ENCODE assay signal across 8 mouse cellular contexts in the genomic region with DNA sequence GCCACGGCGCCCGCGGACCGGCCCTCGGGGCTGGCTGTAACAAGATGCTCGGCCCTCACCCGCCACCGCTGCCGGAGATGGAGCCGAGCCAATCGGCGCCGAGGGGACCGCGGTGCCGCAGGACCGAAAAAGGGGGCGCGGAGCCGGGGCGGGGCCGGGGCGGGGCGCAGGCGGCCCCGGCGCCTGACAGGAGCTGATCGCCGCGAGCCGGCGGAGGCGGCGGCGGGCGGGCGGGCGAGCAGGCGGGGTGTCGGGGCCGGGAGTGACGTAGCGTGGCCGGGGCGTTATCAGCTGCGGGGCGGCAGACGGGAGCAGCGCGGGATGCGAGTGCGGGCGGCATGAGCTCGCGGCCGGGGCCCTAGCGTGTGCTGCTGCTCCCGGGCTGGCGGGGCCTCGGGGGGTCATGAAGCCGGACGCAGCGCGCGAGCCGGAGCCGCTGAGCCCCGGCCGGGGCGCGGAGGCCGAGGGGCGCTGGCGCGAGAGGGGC. TPM values are rescaled to one million over a fixed set of nuclear protein-coding genes. Genes with fewer than 3 reads are reported as not detected.
A peak's percentile ranks its signal among the peaks of the same experiment; 100 is the strongest.
DNase-seq lines count a peak whose midpoint lies in the region; ATAC-seq and TF ChIP-seq lines count a peak whose summit lies in the region.

A gene (plus strand): TSS at position 304 of the 487 bp plus-strand sequence.

- no peaks in the 10 kb centered on the region for H3K9me3 ChIP-seq in forebrain, embryonic 12.5 days
- H3K9me3 ChIP-seq in heart, embryonic 16.5 days (replicated peaks; ENCODE audit: control insufficient read depth, low read length), result no peaks in the 10 kb centered on the region
- no peaks in the 10 kb centered on the region for H3K9me3 ChIP-seq in liver, postnatal 0 days (ENCODE audit: low read length)
- H3K9me3 ChIP-seq in neural tube, embryonic 15.5 days (replicated peaks), result no peaks in the 10 kb centered on the region

- peak within 1 kb of the TSS; percentile 88 for H3K27ac ChIP-seq in forebrain, embryonic 12.5 days
- H3K27ac ChIP-seq in heart, embryonic 16.5 days (ENCODE audit: low read length), result peak within 1 kb of the TSS; percentile 85
- H3K27ac ChIP-seq in liver, postnatal 0 days (ENCODE audit: low read depth), result no peak within 1 kb of the TSS
- H3K27ac ChIP-seq in neural tube, embryonic 15.5 days (replicated peaks), result peak within 1 kb of the TSS; percentile 85

- DNase-seq in CD8-positive naive resting alpha-beta T cell, adult 2 months (ENCODE audit: low read depth in 2 of 2, low spot score in 2 of 2), result peak; percentile 2 to 3
- DNase-seq in c-Kit-positive CD71-negative TER-119-negative erythroid progenitor cells, embryonic 14.5 days (ENCODE audit: low read depth), result peak; percentile 30
- peak; percentile 62 to 79 for DNase-seq in kidney, postnatal 25 days
- peak; percentile 69 for DNase-seq in liver, postnatal 0 days
- peak; percentile 59 for DNase-seq in thymus, postnatal 25 days

- H3K9ac ChIP-seq in forebrain, embryonic 12.5 days, result peak within 1 kb of the TSS; percentile 85
- H3K9ac ChIP-seq in heart, embryonic 16.5 days (ENCODE audit: low read length), result peak within 1 kb of the TSS; percentile 86
- 0 out of 2 replicates have a peak within 1 kb of the TSS, but pooled peaks have one; percentile 1 for H3K9ac ChIP-seq in liver, postnatal 0 days (replicated peaks)
- peak within 1 kb of the TSS; percentile 77 for H3K9ac ChIP-seq in neural tube, embryonic 15.5 days (replicated peaks)

- H3K4me2 ChIP-seq in forebrain, embryonic 12.5 days, result peak within 1 kb of the TSS; percentile 84
- H3K4me2 ChIP-seq in heart, embryonic 16.5 days (ENCODE audit: low read depth, low read length), result peak within 1 kb of the TSS; percentile 82
- H3K4me2 ChIP-seq in liver, postnatal 0 days (ENCODE audit: low read depth, low read length), result peak within 1 kb of the TSS; percentile 89
- H3K4me2 ChIP-seq in neural tube, embryonic 15.5 days, result peak within 1 kb of the TSS; percentile 77

- H3K36me3 ChIP-seq in forebrain, embryonic 12.5 days (replicated peaks), result no peaks in the 10 kb centered on the region
- H3K36me3 ChIP-seq in heart, embryonic 16.5 days (ENCODE audit: control insufficient read depth, insufficient read depth), result peaks cover 8% of the 10 kb centered on the region
- H3K36me3 ChIP-seq in liver, postnatal 0 days (replicated peaks; ENCODE audit: insufficient read depth, low read length), result no peaks in the 10 kb centered on the region
- peaks cover 8% of the 10 kb centered on the region for H3K36me3 ChIP-seq in neural tube, embryonic 15.5 days

- peaks cover 22% of the 10 kb centered on the region for H3K27me3 ChIP-seq in forebrain, embryonic 12.5 days
- H3K27me3 ChIP-seq in heart, embryonic 16.5 days (ENCODE audit: control insufficient read depth, insufficient read depth, low read length), result no peaks in the 10 kb centered on the region; the same call in 1 of the 2 replicates
- peaks cover 44% of the 10 kb centered on the region for H3K27me3 ChIP-seq in liver, postnatal 0 days (ENCODE audit: insufficient read depth, low read length)
- no peaks in the 10 kb centered on the region for H3K27me3 ChIP-seq in neural tube, embryonic 15.5 days (replicated peaks)

- under 1% methylated on average over 51 of the region's 76 CpGs for WGBS in forebrain, embryonic 12.5 days
- WGBS in heart, embryonic 16.5 days, result under 1% methylated on average over 68 of the region's 76 CpGs
- under 1% methylated on average over 54 of the region's 76 CpGs for WGBS in liver, postnatal 0 days (ENCODE audit: insufficient replicate concordance)
- 0% methylated on average over 21 of the region's 76 CpGs for WGBS in neural tube, embryonic 15.5 days

- peak within 1 kb of the TSS; percentile 83 for H3K4me3 ChIP-seq in forebrain, embryonic 12.5 days (replicated peaks)
- peak within 1 kb of the TSS; percentile 82 for H3K4me3 ChIP-seq in heart, embryonic 16.5 days (ENCODE audit: low read length)
- H3K4me3 ChIP-seq in liver, postnatal 0 days (ENCODE audit: low read depth, low read length), result peak within 1 kb of the TSS; percentile 60
- H3K4me3 ChIP-seq in neural tube, embryonic 15.5 days (replicated peaks), result peak within 1 kb of the TSS; percentile 64

- no peak for TF ChIP-seq EP300 in liver, postnatal 0 days (IDR thresholded peaks at IDR 0.05; ENCODE audit: low read depth)

- H3K4me1 ChIP-seq in forebrain, embryonic 12.5 days, result peaks cover 13% of the 10 kb centered on the region
- H3K4me1 ChIP-seq in heart, embryonic 16.5 days (ENCODE audit: control insufficient read depth, insufficient read depth, low read length), result no peaks in the 10 kb centered on the region; the same call in 1 of the 2 replicates
- peaks cover 3% of the 10 kb centered on the region; the same call in 1 of the 2 replicates for H3K4me1 ChIP-seq in liver, postnatal 0 days (ENCODE audit: insufficient read depth)
- peaks cover 14% of the 10 kb centered on the region for H3K4me1 ChIP-seq in neural tube, embryonic 15.5 days

- ATAC-seq in forebrain, embryonic 12.5 days (ENCODE audit: low FRiP score), result peak; percentile 92
- ATAC-seq in heart, embryonic 16.5 days (replicated peaks; ENCODE audit: extremely low read depth, insufficient read depth, low FRiP score), result peak; percentile 84
- ATAC-seq in liver, postnatal 0 days, result peak; percentile 86
- peak; percentile 90 for ATAC-seq in neural tube, embryonic 15.5 days (ENCODE audit: low FRiP score)

- TF ChIP-seq CTCF in liver, postnatal 0 days (IDR thresholded peaks at IDR 0.05; ENCODE audit: low read depth), result no peak

RNA-seq across cellular contexts. Expression of the gene that starts here (rescaled TPM):
- 24.7 and 25.5 TPM in 2 replicates for polyA plus RNA-seq in forebrain, embryonic 12.5 days (2016; fragmentation: Nextera tagmentation; extraction: Ambion mirVana)
- 6.3 and 6.5 TPM in 2 replicates for polyA plus RNA-seq in heart, embryonic 16.5 days (2015; fragmentation: Nextera tagmentation; extraction: Ambion mirVana)
- 0.36 and 0.51 TPM in 2 replicates for polyA plus RNA-seq in liver, postnatal 0 days (2015; fragmentation: Nextera tagmentation; extraction: Ambion mirVana)
- polyA plus RNA-seq in neural tube, embryonic 15.5 days (2015; fragmentation: Nextera tagmentation; extraction: Ambion mirVana), result 22.2 and 25.0 TPM in 2 replicates

Comparison
In these comparisons a context has a peak if more than half of its experiments do, and no peak if none do; other contexts are left out.
1. Peak in DNase-seq, ATAC-seq, H3K4me3 ChIP-seq, H3K9ac ChIP-seq and H3K4me2 ChIP-seq in liver, postnatal 0 days; RNA of the gene not detected or under 1 TPM.
2. DNase-seq: peak in every context shown above with its lines; median percentile 70 in kidney, postnatal 25 days; 69 in liver, postnatal 0 days; 59 in thymus, postnatal 25 days; 30 in c-Kit-positive CD71-negative TER-119-negative erythroid progenitor cells, embryonic 14.5 days; 2 in CD8-positive naive resting alpha-beta T cell, adult 2 months.
3. H3K9ac ChIP-seq: peak in every context shown above with its lines; median percentile 86 in heart, embryonic 16.5 days; 85 in forebrain, embryonic 12.5 days; 77 in neural tube, embryonic 15.5 days; 1 in liver, postnatal 0 days.